Mouse (Mus musculus): ENCODE data around the gene Tubb5.

- TF ChIP-seq CTCF (IDR thresholded peaks at IDR 0.05; ENCODE audit: control insufficient read depth, insufficient read depth, low read length) = peak; percentile 96
- no peak for TF ChIP-seq POLR2A (IDR thresholded peaks at IDR 0.05; ENCODE audit: borderline replicate concordance, control insufficient read depth, low read depth, low read length)
These were observed 35.8 kb upstream of the Tubb5 start for GRCm38 (mm10) chr17:35873774-35874519.
